Mouse (Mus musculus): ENCODE data around the gene Hs3st3a1.

Gene Hs3st3a1

DNA sequence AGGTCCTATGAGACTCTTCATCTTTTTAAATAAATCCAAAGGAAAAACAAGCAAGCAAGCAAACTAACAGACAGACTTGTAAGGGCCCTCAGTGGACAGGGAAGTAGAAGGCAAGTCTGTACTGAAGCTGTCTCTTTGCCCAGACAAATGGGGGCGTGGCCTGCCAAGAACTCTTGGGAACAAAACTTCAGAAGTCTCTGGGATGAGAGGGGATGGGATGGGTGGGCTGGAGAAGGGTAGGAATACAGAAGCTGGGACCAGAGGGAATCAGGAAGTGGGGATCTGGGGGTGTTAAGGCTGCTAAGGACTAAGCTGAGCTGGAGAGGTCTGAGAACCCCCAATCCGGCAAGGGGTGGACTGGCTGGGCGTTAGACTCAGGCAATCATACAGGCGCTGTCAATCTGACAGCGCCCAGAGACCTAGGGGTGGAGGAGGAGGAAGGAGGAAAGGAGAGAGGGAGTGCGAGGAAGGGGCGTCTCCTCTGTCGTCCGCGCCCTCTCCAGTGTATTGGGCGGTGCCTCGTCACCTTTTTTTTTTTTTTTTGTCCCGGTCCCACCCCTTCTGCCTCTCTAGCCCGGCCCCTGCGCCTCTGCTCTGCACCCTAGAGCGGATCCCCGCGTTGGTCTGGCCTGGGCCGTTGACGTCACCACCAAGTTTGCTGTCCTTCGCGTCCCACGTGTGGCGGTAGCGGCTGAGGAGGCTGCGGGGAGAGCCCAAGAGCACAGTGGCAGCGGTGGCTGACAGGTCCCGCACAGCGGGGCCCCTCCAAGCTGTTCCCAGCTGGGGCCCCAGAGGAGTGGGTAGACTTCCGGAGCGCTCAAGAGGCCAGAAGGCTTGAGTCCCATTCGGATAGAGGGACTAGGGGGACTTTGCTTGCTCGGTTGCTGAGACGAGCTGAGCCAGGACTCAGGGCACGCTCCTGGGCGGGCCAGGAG lies at the start of gene Hs3st3a1:
Gene Hs3st3a1, plus strand, starts transcription at position 722 of the 935 bp plus-strand sequence.
- peak in 1 of 2 experiments; percentile 65 for DNase-seq (ENCODE audit: low spot score in 2 of 2)

GRCm38 (mm10) chr11:64386333-64386732 lies 48.8 kb upstream of the Hs3st3a1 start:
- DNase-seq (ENCODE audit: low spot score in 2 of 2): no peak

GRCm38 (mm10) chr11:64396331-64396881 lies 38.7 kb upstream of the Hs3st3a1 start:
- peak in 1 of 2 experiments; percentile 17 for DNase-seq (ENCODE audit: low spot score in 2 of 2)

DNA sequence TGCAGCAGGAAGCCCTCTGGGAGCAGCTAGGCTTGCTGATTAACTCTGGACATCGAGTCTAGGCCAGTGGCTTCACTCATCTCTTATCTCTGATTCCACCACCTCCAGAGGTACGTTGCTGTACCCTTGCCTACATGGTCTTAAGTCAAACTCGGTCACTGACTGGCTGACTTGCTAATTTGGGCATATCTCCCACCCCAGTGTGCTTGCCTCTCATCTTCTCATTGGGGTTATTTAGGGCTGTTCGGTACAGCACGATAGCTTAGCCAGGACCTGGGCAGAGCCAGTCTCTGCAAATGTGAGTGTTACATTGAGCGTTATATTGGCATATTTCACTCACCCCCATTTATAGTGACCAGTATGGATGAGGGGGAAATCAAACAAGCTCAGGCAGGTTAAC lies 38.2 kb upstream of the Hs3st3a1 start:
- no peak for DNase-seq (ENCODE audit: low spot score in 2 of 2)

DNA sequence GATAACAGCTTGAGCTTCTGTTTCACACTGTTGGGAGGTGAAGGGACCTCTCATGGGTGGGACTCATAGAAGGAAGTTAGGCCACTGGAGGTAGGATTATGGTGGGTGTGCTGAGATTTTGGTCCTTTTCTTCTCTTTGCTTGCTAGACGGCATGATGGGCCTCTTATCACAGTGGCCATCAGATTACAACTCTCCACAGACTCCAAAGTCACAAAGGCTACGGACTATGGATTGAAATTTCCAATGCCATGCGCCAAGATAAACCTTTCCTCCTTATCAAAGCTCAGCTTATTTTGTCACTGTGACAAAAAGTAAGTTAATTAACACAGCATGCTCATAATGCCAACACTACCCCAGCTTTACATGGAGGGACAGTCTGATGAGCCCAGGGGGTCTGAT lies 37.5 kb upstream of the Hs3st3a1 start:
- no peak for DNase-seq (ENCODE audit: low spot score in 2 of 2)

DNA sequence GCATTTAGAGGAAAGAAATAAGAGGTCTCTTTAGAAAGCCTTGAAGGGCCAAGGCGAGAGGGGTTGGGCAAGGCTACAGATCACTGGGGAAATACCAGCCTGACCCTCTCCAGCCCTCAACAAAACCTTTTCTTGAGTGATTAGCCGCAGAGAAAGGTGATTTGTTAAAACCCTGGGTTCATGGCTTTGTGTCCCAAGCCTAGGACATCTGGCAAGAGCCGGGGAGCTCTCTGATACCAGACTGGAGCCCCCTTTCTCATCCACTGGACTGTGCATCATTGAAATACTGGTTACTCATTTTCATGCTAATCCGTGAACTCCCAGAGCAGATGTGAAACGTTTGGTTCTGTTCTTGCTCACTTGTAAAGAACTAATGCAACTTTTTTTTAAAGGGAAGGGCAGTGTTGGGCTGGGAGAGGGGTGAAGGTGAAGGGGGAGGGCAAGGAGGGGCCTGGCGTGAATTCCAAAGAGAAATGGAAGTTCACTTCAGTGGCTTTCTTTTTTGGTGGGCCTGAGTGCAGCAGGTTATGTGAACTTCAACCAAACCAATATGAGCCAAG lies 34.5 kb upstream of the Hs3st3a1 start:
- no peak for DNase-seq (ENCODE audit: low spot score in 2 of 2)

GRCm38 (mm10) chr11:64418969-64419368 lies 16.2 kb upstream of the Hs3st3a1 start:
- DNase-seq (ENCODE audit: low spot score in 2 of 2): no peak

DNA sequence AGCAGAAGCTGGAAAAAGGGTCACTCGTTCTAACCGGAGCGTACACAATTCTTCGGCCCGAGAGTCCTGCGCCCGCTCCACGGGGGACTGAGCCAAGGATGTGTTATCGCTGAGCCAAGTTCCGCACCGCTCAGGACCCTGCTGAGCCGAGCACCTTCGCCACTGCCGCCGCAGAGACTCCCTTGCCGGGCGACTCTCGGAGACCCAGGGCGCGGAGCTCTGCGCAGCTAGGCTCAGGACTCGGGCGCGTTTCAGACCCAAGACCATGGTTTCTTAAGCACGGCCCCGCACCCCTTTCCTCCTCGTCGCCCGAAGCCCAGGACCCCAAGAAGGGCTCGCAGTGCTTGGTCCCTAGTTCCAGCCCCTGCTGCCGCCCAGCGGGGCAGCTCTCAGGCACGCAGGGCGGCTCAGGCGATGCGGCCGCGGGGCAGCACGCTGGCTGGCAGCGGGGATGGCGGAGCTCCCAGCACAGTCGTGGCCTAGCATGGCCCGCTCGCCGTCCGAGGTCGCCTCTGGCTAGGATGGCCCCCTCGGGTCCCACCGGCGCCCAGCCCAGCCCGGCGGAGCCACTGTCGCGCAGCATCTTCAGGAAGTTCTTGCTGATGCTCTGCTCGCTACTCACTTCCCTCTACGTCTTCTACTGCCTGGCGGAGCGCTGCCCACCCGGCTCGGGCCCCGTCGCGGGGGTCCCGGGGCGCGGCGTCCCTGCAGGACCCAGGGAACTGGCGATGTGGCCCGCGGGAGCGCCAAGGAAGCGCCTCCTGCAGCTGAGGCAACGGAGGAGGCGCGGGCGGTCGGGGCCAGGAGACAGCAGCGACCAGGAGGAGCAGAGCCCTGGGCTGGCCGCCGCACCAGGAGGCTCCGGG lies 647 bp downstream of the Hs3st3a1 start:
- DNase-seq (ENCODE audit: low spot score in 2 of 2): no peak

DNA sequence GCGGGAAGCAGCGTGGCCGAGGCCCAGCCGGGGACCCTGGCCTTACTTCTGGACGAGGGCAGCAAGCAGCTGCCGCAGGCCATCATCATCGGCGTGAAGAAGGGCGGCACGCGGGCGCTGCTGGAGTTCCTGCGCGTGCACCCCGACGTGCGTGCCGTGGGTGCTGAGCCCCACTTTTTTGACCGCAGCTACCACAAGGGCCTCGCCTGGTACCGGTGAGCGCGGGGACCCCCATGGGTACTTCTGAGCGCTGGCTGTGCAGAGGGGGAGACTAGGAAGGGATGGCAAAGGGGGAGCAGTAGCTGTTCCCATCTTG lies 1.2 kb downstream of the Hs3st3a1 start, which contains the start of gene F930015N05Rik:
Gene F930015N05Rik, minus strand, starts transcription at position 242 of the 316 bp plus-strand sequence.
- DNase-seq (ENCODE audit: low spot score in 2 of 2): no peak

GRCm38 (mm10) chr11:64436791-64437298 lies 1.7 kb downstream of the Hs3st3a1 start:
- no peak for DNase-seq (ENCODE audit: low spot score in 2 of 2)

DNA sequence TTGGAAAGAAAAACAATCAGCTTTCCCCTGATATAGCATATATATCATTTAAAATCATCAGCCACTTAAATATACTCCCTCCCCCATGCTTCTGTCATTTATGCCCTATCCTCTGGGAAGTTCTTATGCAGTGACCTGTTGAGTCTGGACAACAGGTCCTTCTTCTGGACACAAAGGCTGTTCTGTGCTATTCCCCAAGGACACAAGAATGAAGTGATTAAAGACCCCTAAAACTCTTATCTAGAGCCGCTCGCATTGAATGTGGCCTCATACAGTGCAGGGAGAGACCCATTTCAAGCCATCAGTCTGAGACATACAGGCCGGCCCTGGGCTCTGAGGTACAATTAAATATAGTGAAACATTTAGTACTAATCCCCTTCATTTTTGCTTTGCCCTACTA lies 2.6 kb downstream of the Hs3st3a1 start:
- no peak for DNase-seq (ENCODE audit: low spot score in 2 of 2)

DNA sequence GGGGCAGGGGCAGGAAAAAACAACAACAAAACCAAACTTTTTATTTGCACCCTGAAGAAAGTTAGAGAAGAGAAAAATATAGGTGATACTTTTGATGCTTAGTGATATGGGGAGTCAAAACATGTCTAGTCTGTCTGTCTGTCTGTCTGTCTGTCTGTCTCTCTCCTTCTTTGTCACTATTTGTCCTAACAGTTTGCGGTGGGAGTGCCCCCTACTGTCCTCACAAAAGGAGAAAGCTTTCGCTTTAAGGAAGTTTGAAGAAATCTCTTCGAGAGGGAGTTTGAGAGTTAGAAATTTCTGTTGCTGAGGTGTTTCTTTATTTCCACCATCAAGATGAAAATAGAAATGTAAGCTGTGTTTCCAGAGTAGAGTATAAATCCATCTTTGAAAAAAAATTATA lies 3.8 kb downstream of the Hs3st3a1 start:
- DNase-seq (ENCODE audit: low spot score in 2 of 2): no peak

DNA sequence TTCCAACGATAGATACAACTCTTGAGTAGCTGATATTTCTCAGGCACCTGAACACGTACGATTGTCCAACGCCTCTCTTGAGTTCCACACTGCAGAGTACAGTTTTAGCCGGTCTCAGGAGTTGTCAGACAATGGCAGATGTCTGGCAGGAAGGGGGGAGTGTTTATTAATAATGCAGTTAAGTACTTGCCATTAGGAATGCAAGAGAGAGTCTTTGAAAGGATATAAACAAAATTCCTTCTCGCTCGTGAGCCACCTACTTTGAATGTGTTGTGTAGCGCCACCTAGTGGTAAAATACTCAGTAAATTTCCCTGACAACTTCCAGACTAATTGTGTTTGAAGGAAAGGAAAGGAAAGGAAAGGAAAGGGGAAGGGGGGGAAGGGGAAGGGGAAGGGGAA lies 7.0 kb downstream of the Hs3st3a1 start:
- DNase-seq (ENCODE audit: low spot score in 2 of 2): no peak

GRCm38 (mm10) chr11:64442701-64443100 lies 7.6 kb downstream of the Hs3st3a1 start:
- DNase-seq (ENCODE audit: low spot score in 2 of 2): no peak

DNA sequence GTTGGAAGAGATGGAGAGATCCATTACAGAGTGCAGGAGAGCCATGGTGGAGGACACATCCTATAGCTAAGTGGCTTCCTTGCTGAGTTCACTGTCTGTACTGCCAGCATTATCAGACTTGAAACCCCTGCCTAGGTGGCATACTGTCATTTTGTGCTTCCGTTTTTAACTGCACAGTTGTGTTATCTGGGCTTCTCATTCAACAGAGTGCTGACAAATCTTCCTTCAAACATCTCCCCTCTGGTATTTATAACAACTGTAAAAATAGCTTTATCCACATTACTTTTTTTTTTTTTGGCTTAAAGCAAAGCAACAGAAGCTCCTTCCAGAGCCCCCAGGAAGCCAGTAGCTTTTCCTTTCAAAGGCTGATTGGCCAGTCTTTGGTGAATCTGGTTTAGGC lies 10.1 kb downstream of the Hs3st3a1 start:
- no peak for DNase-seq (ENCODE audit: low spot score in 2 of 2)

DNA sequence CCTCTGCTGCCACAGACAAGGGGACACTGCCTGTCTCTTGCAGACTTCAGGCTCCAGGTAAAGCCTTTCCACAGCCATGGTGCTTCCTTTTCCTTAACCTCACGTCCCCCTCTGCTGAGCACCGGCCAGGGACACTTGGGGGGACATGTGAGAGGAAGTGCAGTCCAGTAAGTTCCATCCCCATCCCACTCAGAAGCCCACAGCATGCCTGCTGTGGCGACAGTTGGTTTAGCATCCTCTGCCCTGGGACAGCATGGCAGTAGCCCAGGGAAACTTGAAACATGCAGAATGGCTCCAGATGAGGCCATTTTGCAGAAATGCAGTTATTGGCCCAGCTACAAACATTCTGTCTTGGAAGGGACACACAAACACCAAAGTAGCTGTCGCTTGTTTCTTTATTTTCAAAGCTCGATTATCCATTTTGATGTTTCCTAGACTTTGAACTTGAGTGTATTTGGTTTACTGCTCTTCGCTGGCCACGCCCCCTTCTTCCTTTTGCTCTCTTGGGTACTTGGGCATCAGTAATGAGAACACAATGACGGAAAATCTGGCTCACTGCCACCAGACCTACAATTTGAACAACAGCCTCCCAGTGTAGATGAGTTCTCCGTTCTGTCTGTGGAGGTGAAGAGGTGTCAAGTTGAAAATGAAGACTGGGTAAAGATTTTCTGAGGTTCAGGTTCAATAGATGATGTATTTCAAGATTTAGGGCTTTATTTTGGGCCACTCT lies 13.6 kb downstream of the Hs3st3a1 start:
- no peak for DNase-seq (ENCODE audit: low spot score in 2 of 2)

DNA sequence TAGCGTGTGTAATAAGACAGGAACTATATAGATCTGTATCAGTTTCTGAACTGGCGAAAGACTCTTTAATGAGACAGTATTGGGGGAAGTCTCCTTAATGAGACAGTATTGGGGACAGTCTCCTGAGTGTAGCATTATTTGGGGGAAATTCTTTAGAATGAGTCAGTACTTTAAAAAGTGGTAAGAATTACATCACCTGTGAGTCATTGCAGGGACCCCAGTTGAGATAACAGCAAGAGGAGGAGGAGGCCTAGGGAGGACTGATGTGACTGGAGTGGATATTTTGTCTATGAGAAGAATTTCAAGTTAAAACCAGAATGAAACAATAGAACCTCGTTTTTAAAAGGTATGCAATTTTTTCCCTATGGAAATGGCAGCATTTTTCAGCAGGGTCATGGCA lies 26.6 kb downstream of the Hs3st3a1 start:
- no peak for DNase-seq (ENCODE audit: low spot score in 2 of 2)

DNA sequence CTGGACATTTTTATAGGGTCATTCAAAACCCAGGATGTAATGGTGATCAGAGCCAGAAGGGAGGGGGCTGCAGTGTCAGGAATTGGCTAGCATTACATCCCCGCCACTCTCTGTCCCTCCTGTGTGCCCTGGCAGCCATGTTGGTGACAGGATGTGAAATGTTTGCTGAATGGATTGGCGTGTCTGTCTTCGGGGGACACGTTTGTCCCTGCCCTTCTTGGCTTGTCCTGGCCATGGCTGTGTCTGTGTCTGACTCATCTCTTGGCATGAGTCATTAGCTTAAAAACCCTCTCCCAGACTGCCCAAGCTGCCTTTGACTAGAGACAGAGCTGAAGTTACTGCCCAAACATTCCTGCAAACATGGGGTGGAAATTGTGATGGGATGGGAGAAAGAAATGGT lies 33.6 kb downstream of the Hs3st3a1 start:
- DNase-seq (ENCODE audit: low spot score in 2 of 2): no peak

DNA sequence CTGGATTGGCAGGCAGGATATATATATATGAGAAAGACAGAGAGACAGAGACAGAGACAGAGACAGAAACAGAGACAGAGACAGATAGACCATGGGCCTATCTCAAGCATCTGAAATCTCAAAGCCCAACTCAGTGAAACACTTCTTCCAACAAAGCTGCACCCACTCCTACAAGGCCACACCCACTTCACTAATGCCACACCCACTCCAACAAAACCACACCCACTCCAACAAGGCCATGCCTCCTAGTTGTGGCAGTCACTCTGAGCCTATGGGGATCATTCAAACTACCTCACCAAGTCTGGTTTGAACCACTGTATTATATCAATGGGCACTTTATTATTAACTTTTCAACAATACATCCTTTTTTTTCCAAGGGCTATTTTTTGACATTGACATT lies 35.6 kb downstream of the Hs3st3a1 start:
- no peak for DNase-seq (ENCODE audit: low spot score in 2 of 2)

GRCm38 (mm10) chr11:64473679-64474078 lies 38.5 kb downstream of the Hs3st3a1 start:
- DNase-seq (ENCODE audit: low spot score in 2 of 2): no peak

GRCm38 (mm10) chr11:64481445-64481844 lies 46.3 kb downstream of the Hs3st3a1 start:
- no peak for DNase-seq (ENCODE audit: low spot score in 2 of 2)
